Mouse (Mus musculus) heart, embryonic 14.5 days (tissue): Measurements from ENCODE around the gene Gm5741. TPM values are rescaled to one million over a fixed set of nuclear protein-coding genes. Genes with fewer than 3 reads are reported as not detected.
A peak's percentile ranks its signal among the peaks of the same experiment; 100 is the strongest.
"Not testable (repeated sequence)": the region's sequence is repeated elsewhere in the genome, so short reads cannot be mapped to it uniquely, and the experiment has no call there.

Source experiments
- ATAC-seq: fragments of 200-750 bp; cut with Nextera tagmentation; 2 replicates; pipeline ENCODE4 v1.8.0; 2017; ENCODE audit warnings: low read depth, moderate TSS enrichment; ENCODE audit not compliant: insufficient number of reproducible peaks, insufficient read depth, low FRiP score
- H3K27ac ChIP-seq, 2 experiments: fragments of 200-500 bp in 1 of 2; fragments of 300-500 bp in 1 of 2; sonication (generic) in 1 of 2; replicated peaks in 1 of 2; 2 replicates each; pipeline ENCODE4 v1.5.1; 2012 to 2014; ENCODE audit warnings: low read depth in 2 of 2, low read length in 2 of 2, control low read depth in 1 of 2, mild to moderate bottlenecking in 1 of 2, mixed read lengths in 1 of 2; ENCODE audit not compliant: control insufficient read depth in 1 of 2, insufficient read depth in 1 of 2
- H3K27me3 ChIP-seq: fragments of 300-500 bp; sonication (generic); 2 replicates; pipeline ENCODE4 v1.6.1; 2014; ENCODE audit warnings: mild to moderate bottlenecking, low read length, control low read depth; ENCODE audit not compliant: control insufficient read depth, insufficient read depth
- H3K36me3 ChIP-seq: fragments of 300-500 bp; sonication (generic); 2 replicates; pipeline ENCODE4 v1.6.1; 2014; ENCODE audit warnings: mild to moderate bottlenecking, control low read depth, low read length, mixed read lengths; ENCODE audit not compliant: control insufficient read depth, insufficient read depth
- H3K4me1 ChIP-seq, 2 experiments: fragments of 200-500 bp in 1 of 2; fragments of 300-500 bp in 1 of 2; sonication (generic) in 1 of 2; 2 replicates each; pipeline ENCODE4 v1.6.1; 2012 to 2014; ENCODE audit warnings: low read length in 2 of 2, control low read depth in 1 of 2, mixed read lengths in 1 of 2; ENCODE audit not compliant: control insufficient read depth in 2 of 2, insufficient read depth in 2 of 2
- H3K4me2 ChIP-seq: fragments of 300-500 bp; sonication (generic); 2 replicates; pipeline ENCODE4 v1.6.1; 2014; ENCODE audit warnings: mild to moderate bottlenecking, low read length
- H3K4me3 ChIP-seq, 2 experiments: fragments of 200-500 bp in 1 of 2; fragments of 300-500 bp in 1 of 2; sonication (generic) in 1 of 2; 2 replicates each; pipeline ENCODE4 v1.5.1; 2012 to 2014; ENCODE audit warnings: low read length in 2 of 2, mild to moderate bottlenecking in 2 of 2, control low read depth in 1 of 2, low read depth in 1 of 2, moderate library complexity in 1 of 2; ENCODE audit not compliant: control insufficient read depth in 1 of 2, insufficient read depth in 1 of 2
- H3K9ac ChIP-seq: fragments of 300-500 bp; sonication (generic); 2 replicates; pipeline ENCODE4 v1.6.1; 2014; ENCODE audit warnings: mild to moderate bottlenecking, low read length
- H3K9me3 ChIP-seq: fragments of 300-500 bp; sonication (generic); 2 replicates; pipeline ENCODE4 v1.6.1; 2016; ENCODE audit warnings: low read length, control low read depth; ENCODE audit not compliant: control insufficient read depth
- WGBS: fragments of 180-500 bp; shearing (Covaris S2); extraction: QIAGEN DNeasy Blood & Tissue Kit; methylation state at CpG from one replicate; pipeline ENCODE4 v1.1.7; 2014; 5-methylcytosine and 5-hydroxymethylcytosine counted together
- polyA plus RNA-seq: library from polyadenylated mRNA; unstranded; fragments of >200 nt; fragmentation: Nextera tagmentation; extraction: Ambion mirVana; gene quantifications from 2 replicates; pipeline ENCODE4 v1.2.1, GENCODE M21; 2014

The Gm5741 gene
- polyA plus RNA-seq, 1 experiment from 2014 or later: not detected

DNA sequence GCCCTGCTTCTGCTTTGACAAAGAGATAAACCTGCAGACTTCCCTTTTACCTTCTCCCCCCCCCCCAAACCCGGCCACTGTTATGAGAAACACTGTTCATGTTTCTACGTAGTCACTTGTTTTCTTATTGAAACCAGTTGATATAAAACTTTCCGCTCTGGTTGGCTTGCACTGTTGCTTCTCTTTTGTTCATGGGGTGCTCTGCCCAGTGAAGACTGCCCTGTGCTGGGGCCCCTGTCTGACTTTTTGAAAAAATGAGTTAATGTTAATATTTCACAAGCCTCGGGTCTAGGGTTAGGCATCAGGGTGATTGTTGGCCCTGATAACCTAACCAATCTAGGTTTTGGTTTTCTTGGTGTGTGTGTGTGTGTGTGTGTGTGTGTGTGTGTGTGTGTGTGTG is 14.4 kb upstream of the Gm5741 start:
- 83% methylated on average over 4 of the region's 4 CpGs for WGBS
- not testable (repeated sequence) for H3K27ac ChIP-seq, H3K4me3 ChIP-seq, H3K27me3 ChIP-seq, H3K9me3 ChIP-seq, ATAC-seq, H3K9ac ChIP-seq, H3K4me2 ChIP-seq
- Histone ChIP-seq H3K36me3 (peaks cover 37% of the 10 kb centered on the region), H3K4me1 (peaks cover 16 to 32% of the 10 kb centered on the region in 2 experiments)

DNA sequence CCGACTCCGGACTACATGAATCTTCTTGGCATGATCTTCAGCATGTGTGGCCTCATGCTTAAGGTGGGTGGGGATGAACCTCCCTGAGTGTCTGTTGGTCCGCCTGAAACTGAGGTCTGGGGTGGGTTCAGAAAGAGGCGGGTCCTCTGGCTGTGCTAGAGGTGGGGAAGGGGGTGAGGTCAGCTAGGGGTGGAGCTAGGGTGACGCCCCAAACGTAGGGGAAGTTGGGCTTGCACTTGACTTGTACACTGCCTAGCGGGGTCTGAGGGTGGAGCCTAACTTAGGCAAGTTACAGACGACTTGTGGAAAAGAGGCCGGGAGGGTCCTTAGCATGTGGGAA is 13.4 kb upstream of the Gm5741 start, which contains the start of gene Wdr83:
Gene Wdr83 (minus strand): TSS at position 91 of the 340 bp plus-strand sequence.
- H3K27me3 ChIP-seq: no peaks in the 10 kb centered on the region
- peak within 1 kb of the TSS; percentile 94 for H3K9ac ChIP-seq
- H3K4me3 ChIP-seq: peak within 1 kb of the TSS; percentile 82 to 90
- H3K4me1 ChIP-seq: peaks cover 16 to 32% of the 10 kb centered on the region in 2 experiments
- 3% methylated on average over 9 of the region's 9 CpGs for WGBS
- peaks cover 36% of the 10 kb centered on the region for H3K36me3 ChIP-seq
- peak within 1 kb of the TSS; percentile 68 to 69 for H3K27ac ChIP-seq
- peak; percentile 48; the same call in 1 of the 2 replicates for ATAC-seq
- no peaks in the 10 kb centered on the region for H3K9me3 ChIP-seq
- peak within 1 kb of the TSS; percentile 95 for H3K4me2 ChIP-seq

DNA sequence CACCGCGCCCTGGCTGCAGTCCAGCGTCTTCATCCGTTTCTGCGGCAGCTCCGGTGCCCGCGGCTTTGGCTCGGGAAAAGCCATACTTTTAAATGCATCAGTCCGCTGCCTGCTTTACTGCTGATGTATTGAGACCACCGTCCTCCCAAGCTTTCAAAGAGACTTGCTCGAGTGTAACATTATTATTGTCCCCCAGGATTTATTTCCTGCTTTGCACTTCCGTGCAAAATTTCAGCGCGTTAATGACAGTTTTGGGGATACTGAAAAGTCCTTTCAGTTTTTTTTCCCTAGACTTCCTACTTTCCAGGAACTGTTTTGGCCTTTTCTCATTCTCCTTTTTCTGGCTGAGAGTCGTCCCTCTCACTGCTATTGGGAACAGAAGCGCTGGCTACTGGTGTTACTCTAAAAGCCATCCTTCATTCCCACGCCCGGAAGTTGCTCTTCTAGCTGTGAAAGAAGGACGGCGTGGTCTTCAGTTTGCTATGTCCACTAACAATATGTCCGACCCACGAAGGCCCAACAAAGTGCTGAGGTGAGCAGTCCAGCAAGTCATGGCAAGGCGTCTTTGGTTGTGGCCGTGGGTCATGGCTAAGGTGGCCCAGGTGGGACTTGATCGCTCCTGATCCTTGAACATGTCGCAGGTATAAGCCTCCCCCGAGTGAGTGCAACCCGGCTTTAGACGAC is 12.9 kb upstream of the Gm5741 start, which contains the start of gene Wdr83os:
Gene Wdr83os (plus strand): TSS at position 209 of the 684 bp plus-strand sequence.
- Histone ChIP-seq H3K9me3 (no peaks in the 10 kb centered on the region), H3K36me3 (peaks cover 37% of the 10 kb centered on the region), H3K4me3 (peak within 1 kb of the TSS; percentile 82 to 90), H3K9ac (peak within 1 kb of the TSS; percentile 94), H3K4me1 (peaks cover 16 to 32% of the 10 kb centered on the region in 2 experiments), H3K27me3 (no peaks in the 10 kb centered on the region), H3K4me2 (peak within 1 kb of the TSS; percentile 95), H3K27ac (peak within 1 kb of the TSS; percentile 68 to 69)
- WGBS: under 1% methylated on average over 30 of the region's 30 CpGs
- ATAC-seq: no peak

DNA sequence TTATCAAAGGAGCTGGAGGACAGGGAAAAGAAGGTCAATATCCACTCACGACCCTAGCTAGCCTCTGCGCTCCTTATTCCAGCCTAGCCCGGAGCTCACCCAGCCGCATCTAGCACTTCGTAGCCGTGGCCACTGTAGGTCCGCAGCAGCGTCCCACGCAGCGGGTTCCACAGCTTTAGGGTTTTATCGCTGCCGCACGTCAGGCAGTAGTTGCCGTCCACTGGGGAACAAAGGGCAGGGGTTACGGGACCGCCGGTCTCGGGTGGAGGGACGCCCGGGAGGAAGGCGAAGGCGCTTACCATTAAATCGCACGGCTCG is 12.4 kb upstream of the Gm5741 start:
- no peak for ATAC-seq
- no peaks in the 10 kb centered on the region for H3K9me3 ChIP-seq
- H3K27ac ChIP-seq: peak overlapping the region in 1 of 2 experiments; percentile 69; a peak in 2 of 4 replicates
- H3K27me3 ChIP-seq: no peaks in the 10 kb centered on the region
- 1% methylated on average over 25 of the region's 25 CpGs for whole genome bisulfite sequencing
- H3K4me2 ChIP-seq: peak overlapping the region; percentile 95
- H3K4me1 ChIP-seq: peaks cover 16 to 32% of the 10 kb centered on the region in 2 experiments
- peak overlapping the region; percentile 94 for H3K9ac ChIP-seq
- peaks cover 37% of the 10 kb centered on the region for H3K36me3 ChIP-seq
- peak overlapping the region; percentile 82 to 90 for H3K4me3 ChIP-seq

DNA sequence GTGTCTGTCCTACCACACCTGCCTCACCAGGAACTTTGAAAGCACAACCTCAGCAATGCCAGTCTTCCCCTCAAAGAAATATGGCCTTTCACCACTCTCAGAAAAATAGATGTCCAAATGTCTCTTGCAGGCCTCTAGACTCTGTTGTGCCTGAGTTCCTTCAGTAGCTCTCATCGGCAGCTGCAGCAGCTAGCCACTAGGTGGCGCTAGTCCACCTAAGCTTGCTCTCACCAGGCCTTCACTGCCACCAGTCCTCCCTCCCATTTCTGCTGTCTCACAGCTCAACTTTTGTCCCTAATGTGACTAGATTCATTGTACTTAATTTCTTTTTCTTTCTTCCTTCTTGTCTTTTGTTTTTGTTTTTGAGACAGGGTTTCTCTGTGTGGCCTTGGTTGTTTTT is 9.2 kb upstream of the Gm5741 start:
- Histone ChIP-seq H3K27ac (no peak overlapping the region), H3K27me3 (no peaks in the 10 kb centered on the region), H3K9me3 (no peaks in the 10 kb centered on the region), H3K9ac (no peak overlapping the region), H3K36me3 (peaks cover 54% of the 10 kb centered on the region), H3K4me1 (peaks cover 11 to 26% of the 10 kb centered on the region in 2 experiments), H3K4me2 (no peak overlapping the region), H3K4me3 (no peak overlapping the region)
- 0% methylated on average over 2 of the region's 2 CpGs for WGBS
- ATAC-seq: no peak

DNA sequence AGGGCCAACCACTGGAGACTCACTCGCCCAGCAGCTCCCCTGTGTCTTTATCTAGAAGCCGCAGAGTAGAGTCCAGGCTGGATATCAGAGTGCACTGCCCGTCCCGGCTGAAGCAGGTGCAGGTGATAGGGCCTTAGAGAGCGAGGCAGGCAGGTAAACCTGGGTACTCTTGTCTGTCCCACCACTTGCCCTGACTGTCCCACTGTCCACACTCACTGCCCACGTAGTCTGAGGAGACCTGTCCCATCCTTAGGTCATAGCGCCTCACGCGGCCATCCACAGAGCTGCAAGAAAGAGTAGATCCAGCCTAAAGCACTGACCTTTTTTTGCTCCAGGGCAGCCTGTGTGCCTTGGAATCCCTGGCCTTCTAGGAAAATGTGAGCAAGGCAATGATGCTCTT is 8.2 kb upstream of the Gm5741 start:
- Histone ChIP-seq H3K9ac (no peak overlapping the region), H3K9me3 (no peaks in the 10 kb centered on the region), H3K4me3 (no peak overlapping the region), H3K4me2 (no peak overlapping the region), H3K4me1 (peaks cover 6 to 20% of the 10 kb centered on the region in 2 experiments), H3K36me3 (peaks cover 54% of the 10 kb centered on the region), H3K27ac (no peak overlapping the region), H3K27me3 (no peaks in the 10 kb centered on the region)
- 74% methylated on average over 9 of the region's 9 CpGs for WGBS
- no peak for ATAC-seq

DNA sequence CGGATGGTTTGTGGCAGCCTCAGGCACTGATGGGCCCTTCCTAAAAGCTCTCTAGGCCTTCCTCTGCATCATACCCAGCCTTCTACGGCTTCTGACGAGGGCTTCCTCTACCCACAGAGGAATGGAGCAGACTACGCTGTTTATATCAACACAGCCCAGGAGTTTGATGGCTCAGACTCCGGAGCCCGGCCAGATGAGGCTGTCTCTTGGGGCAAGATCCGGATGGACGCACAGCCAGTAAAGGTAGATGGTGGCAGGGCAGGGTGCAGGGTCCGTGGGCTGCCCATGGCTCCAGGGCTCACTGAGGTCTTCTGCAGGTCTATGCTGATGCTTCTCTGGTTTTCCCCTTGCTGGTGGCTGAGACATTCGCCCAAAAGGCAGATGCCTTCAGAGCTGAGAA is 6.8 kb upstream of the Gm5741 start:
- no peak overlapping the region for H3K9ac ChIP-seq
- no peak for ATAC-seq
- WGBS: 84% methylated on average over 10 of the region's 10 CpGs
- peaks cover 54% of the 10 kb centered on the region for H3K36me3 ChIP-seq
- H3K27me3 ChIP-seq: no peaks in the 10 kb centered on the region
- no peak overlapping the region for H3K27ac ChIP-seq
- no peak overlapping the region for H3K4me2 ChIP-seq
- H3K9me3 ChIP-seq: no peaks in the 10 kb centered on the region
- no peak overlapping the region for H3K4me3 ChIP-seq
- H3K4me1 ChIP-seq: peaks cover 5 to 16% of the 10 kb centered on the region in 2 experiments

DNA sequence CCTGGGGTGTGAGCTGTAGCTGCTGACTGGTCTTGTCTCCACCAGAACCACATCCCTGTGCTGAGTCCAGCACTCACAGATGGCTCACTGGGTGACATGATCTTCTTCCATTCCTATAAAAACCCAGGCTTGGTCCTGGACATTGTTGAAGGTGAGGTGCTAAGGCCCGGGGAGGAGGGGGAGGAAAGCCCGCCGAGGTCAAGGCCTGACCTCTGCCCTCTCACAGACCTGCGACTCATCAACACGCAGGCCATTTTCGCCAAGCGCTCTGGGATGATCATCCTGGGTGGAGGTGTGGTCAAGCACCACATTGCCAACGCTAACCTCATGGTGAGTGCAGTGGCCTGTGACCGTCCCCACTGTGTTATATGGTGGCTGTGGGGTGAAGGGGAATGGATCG is 6.4 kb upstream of the Gm5741 start:
- H3K9me3 ChIP-seq: no peaks in the 10 kb centered on the region
- no peak overlapping the region for H3K27ac ChIP-seq
- H3K4me2 ChIP-seq: no peak overlapping the region
- no peak overlapping the region for H3K4me3 ChIP-seq
- H3K9ac ChIP-seq: no peak overlapping the region
- H3K36me3 ChIP-seq: peaks cover 54% of the 10 kb centered on the region
- no peaks in the 10 kb centered on the region for H3K27me3 ChIP-seq
- WGBS: 86% methylated on average over 10 of the region's 10 CpGs
- peaks cover 5 to 15% of the 10 kb centered on the region in 2 experiments for H3K4me1 ChIP-seq
- no peak for ATAC-seq
